Comparison of ENCODE assay signal across 16 mouse cellular contexts in the genomic region with DNA sequence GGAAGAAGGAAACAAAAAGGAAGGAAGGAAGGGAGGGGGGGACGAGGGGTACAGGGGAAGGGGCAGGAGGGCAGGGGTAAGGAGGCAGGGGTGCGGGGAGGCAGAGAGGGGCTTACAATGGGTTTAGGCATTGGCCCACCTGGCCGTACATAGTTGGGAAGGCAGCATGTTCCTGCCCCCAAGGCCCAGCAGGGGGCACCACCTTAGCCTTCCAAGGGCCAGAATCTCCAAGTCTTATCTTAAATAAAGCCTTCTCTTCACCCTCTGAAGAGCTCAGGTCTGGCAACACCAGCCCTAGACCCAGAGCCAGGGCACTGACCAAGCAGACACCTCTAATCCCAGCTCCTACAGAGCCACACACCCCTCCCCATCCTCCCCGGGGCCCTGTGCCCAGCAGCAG.
A peak's percentile ranks its signal among the peaks of the same experiment; 100 is the strongest.
DNase-seq lines count a peak whose midpoint lies in the region; ATAC-seq and TF ChIP-seq lines count a peak whose summit lies in the region.
"Had no signal": no experiment of that assay in that cellular context is flagged by ENCODE, and none has a peak within 500 bp of the region (broad histone marks: within the 10 kb centered on the region; RNA-seq: fewer than 3 reads in every experiment).

No protein-coding gene starts in this region.

- H3K4me2 ChIP-seq in intestine, postnatal 0 days (replicated peaks; ENCODE audit: low read depth), result no peak overlapping the region
- no peak overlapping the region for H3K4me2 ChIP-seq in intestine, embryonic 15.5 days (replicated peaks)
- no peak overlapping the region for H3K4me2 ChIP-seq in heart, embryonic 11.5 days
- H3K4me2 ChIP-seq: heart, embryonic 12.5 days; hindbrain, embryonic 15.5 days; lung, embryonic 15.5 days; neural tube, embryonic 15.5 days had no signal

- H3K4me1 ChIP-seq in intestine, postnatal 0 days (replicated peaks; ENCODE audit: control insufficient read depth, insufficient read depth, low read length), result no peaks in the 10 kb centered on the region
- H3K4me1 ChIP-seq in intestine, embryonic 15.5 days (replicated peaks), result no peaks in the 10 kb centered on the region
- H3K4me1 ChIP-seq in spleen, adult 2 months (ENCODE audit: control insufficient read depth, insufficient read depth, insufficient read length), result no peaks in the 10 kb centered on the region
- peaks cover 2% of the 10 kb centered on the region for H3K4me1 ChIP-seq in bone marrow, adult 2 months (ENCODE audit: control insufficient read depth, insufficient read depth, low read length)
- H3K4me1 ChIP-seq in heart, embryonic 11.5 days (ENCODE audit: control insufficient read depth, insufficient read depth, low read length), result no peaks in the 10 kb centered on the region
- H3K4me1 ChIP-seq: heart, embryonic 12.5 days; lung, embryonic 15.5 days had no signal

- H3K27ac ChIP-seq in intestine, postnatal 0 days (ENCODE audit: low read depth, low read length), result no peak overlapping the region
- H3K27ac ChIP-seq in intestine, embryonic 15.5 days, result no peak overlapping the region
- H3K27ac ChIP-seq in spleen, adult 2 months (ENCODE audit: insufficient read depth, low read length), result no peak overlapping the region
- no peak overlapping the region for H3K27ac ChIP-seq in bone marrow, adult 2 months (ENCODE audit: control insufficient read depth, insufficient read depth, low read depth, low read length, poor library complexity)
- H3K27ac ChIP-seq in heart, embryonic 11.5 days (ENCODE audit: low read depth, low read length), result no peak overlapping the region
- H3K27ac ChIP-seq: hindbrain, embryonic 15.5 days; lung, embryonic 15.5 days; neural tube, embryonic 15.5 days had no signal

- H3K27me3 ChIP-seq in intestine, postnatal 0 days (replicated peaks; ENCODE audit: control insufficient read depth, insufficient read depth, low read length), result no peaks in the 10 kb centered on the region
- no peaks in the 10 kb centered on the region for H3K27me3 ChIP-seq in intestine, embryonic 15.5 days (replicated peaks)
- no peaks in the 10 kb centered on the region for H3K27me3 ChIP-seq in spleen, adult 2 months (ENCODE audit: control insufficient read depth, insufficient read depth, low read length)
- no peaks in the 10 kb centered on the region for H3K27me3 ChIP-seq in heart, embryonic 11.5 days (ENCODE audit: control insufficient read depth, insufficient read depth, low read length)
- H3K27me3 ChIP-seq: heart, embryonic 12.5 days; hindbrain, embryonic 15.5 days; lung, embryonic 15.5 days; neural tube, embryonic 15.5 days; Patski had no signal

- no peak for TF ChIP-seq POLR2A in spleen, adult 2 months (IDR thresholded peaks at IDR 0.05; ENCODE audit: low read depth, low read length)
- no peak for TF ChIP-seq POLR2A in bone marrow, adult 2 months (IDR thresholded peaks at IDR 0.05; ENCODE audit: borderline replicate concordance, control insufficient read depth, low read depth, low read length)

- no peaks in the 10 kb centered on the region for H3K9me3 ChIP-seq in intestine, postnatal 0 days (ENCODE audit: control insufficient read depth)
- no peaks in the 10 kb centered on the region for H3K9me3 ChIP-seq in intestine, embryonic 15.5 days
- H3K9me3 ChIP-seq in heart, embryonic 11.5 days (replicated peaks; ENCODE audit: control insufficient read depth, low read length), result peaks cover 7% of the 10 kb centered on the region
- H3K9me3 ChIP-seq: hindbrain, embryonic 15.5 days; neural tube, embryonic 15.5 days had no signal

- no peak overlapping the region for H3K4me3 ChIP-seq in intestine, postnatal 0 days (ENCODE audit: low read depth, low read length)
- H3K4me3 ChIP-seq in intestine, embryonic 15.5 days (replicated peaks), result no peak overlapping the region
- no peak overlapping the region for H3K4me3 ChIP-seq in spleen, adult 2 months (ENCODE audit: extremely low read depth, insufficient read depth, insufficient read length)
- H3K4me3 ChIP-seq in bone marrow, adult 2 months (replicated peaks; ENCODE audit: control insufficient read depth, low read depth, low read length), result no peak overlapping the region
- no peak overlapping the region for H3K4me3 ChIP-seq in heart, embryonic 11.5 days (ENCODE audit: low read depth, low read length)
- H3K4me3 ChIP-seq: erythroblast, embryonic 14.5 days; heart, embryonic 12.5 days; hindbrain, embryonic 15.5 days; lung, embryonic 15.5 days; neural tube, embryonic 15.5 days had no signal

- H3K36me3 ChIP-seq in intestine, postnatal 0 days (ENCODE audit: control insufficient read depth, insufficient read depth), result peaks cover 40% of the 10 kb centered on the region
- peaks cover 21% of the 10 kb centered on the region for H3K36me3 ChIP-seq in intestine, embryonic 15.5 days
- H3K36me3 ChIP-seq in spleen, adult 2 months (ENCODE audit: control insufficient read depth, insufficient read depth, low read length), result no peaks in the 10 kb centered on the region
- peaks cover 19% of the 10 kb centered on the region for H3K36me3 ChIP-seq in heart, embryonic 11.5 days (ENCODE audit: control insufficient read depth, insufficient read depth, low read length)

- no peak overlapping the region for H3K9ac ChIP-seq in intestine, postnatal 0 days (ENCODE audit: low read depth, low read length)
- no peak overlapping the region for H3K9ac ChIP-seq in intestine, embryonic 15.5 days
- H3K9ac ChIP-seq in heart, embryonic 11.5 days (ENCODE audit: low read depth, low read length), result no peak overlapping the region
- H3K9ac ChIP-seq: heart, embryonic 12.5 days; hindbrain, embryonic 15.5 days; lung, embryonic 15.5 days; neural tube, embryonic 15.5 days had no signal

- DNase-seq in spleen, adult 2 months (ENCODE audit: low read depth in 1 of 2, low spot score in 2 of 2), result no peak
- DNase-seq in spleen, adult 12 weeks (ENCODE audit: low spot score), result no peak
- DNase-seq: adrenal gland, postnatal 36 days; cerebellum, adult 9-11 months had no signal

- no peak for ATAC-seq in intestine, postnatal 0 days
- no peak for ATAC-seq in intestine, embryonic 15.5 days
- no peak for ATAC-seq in inflammation-experienced regulatory T-cells, adult 6 months
- ATAC-seq in heart, embryonic 11.5 days (replicated peaks; ENCODE audit: insufficient number of reproducible peaks, low FRiP score, low TSS enrichment), result no peak
- ATAC-seq: midbrain, embryonic 16.5 days; Patski had no signal

- 73% methylated on average over 4 of the region's 4 CpGs for WGBS in intestine, postnatal 0 days
- 82% methylated on average over 4 of the region's 4 CpGs for WGBS in intestine, embryonic 15.5 days
- 54% methylated on average over 4 of the region's 4 CpGs for WGBS in spleen, adult 2 months
- WGBS in bone marrow, adult 2 months, result 60% methylated on average over 4 of the region's 4 CpGs
- WGBS in heart, embryonic 11.5 days (ENCODE audit: insufficient replicate concordance), result 71% methylated on average over 4 of the region's 4 CpGs

- TF ChIP-seq CTCF in intestine, postnatal 0 days (IDR thresholded peaks at IDR 0.05; ENCODE audit: low read depth), result peak; percentile 52
- TF ChIP-seq CTCF in spleen, adult 2 months (IDR thresholded peaks at IDR 0.05; ENCODE audit: extremely low read depth, insufficient read depth, insufficient read length, insufficient replicate concordance), result 0 out of 2 replicates have a peak, but pooled peaks have one; percentile 20
- TF ChIP-seq CTCF in bone marrow, adult 2 months (IDR thresholded peaks at IDR 0.05; ENCODE audit: control insufficient read depth, insufficient read depth, low read length), result peak; percentile 51
